Mouse (Mus musculus): ENCODE measurements around the gene Nudt22. TPM values are rescaled to one million over a fixed set of nuclear protein-coding genes. Genes with fewer than 3 reads are reported as not detected.

Gene Nudt22
- total and polyA plus RNA-seq, 3 experiments, result 25.5 to 44.5 (median 33.6) TPM

DNA sequence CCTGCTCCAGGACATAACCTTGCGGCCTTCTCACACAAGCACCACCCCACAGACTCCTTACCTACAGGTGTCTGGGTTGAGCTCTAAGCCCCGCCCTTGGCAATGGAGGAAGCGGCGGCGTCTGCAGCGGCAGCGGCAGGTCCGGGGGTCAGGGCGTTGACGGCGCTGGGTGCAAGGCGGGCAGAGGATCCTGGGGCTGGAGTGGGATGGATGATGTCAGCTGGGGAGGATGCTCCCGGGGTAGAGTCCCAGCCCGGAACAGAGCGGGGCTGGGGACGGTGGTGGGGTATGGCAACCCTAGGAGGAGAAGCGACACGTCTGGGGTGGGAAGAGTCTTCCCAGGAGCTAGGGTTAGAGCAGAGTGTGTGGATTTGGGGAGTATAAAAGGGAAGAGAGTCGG is 10.6 kb downstream of the Nudt22 start:
- H3K36me3 ChIP-seq (ENCODE audit: control insufficient read depth, insufficient read depth, low read length), result no peaks in the 10 kb centered on the region
- H3K79me2 ChIP-seq (replicated peaks; ENCODE audit: control insufficient read depth, insufficient read depth, low read length), result peaks cover 2% of the 10 kb centered on the region; the same call in 1 of the 2 replicates
- H3K9ac ChIP-seq (ENCODE audit: low read depth, low read length), result no peak overlapping the region
- 88% methylated on average over 19 of the region's 19 CpGs for WGBS
- no peak overlapping the region for H3K27ac ChIP-seq
- H3K27me3 ChIP-seq (ENCODE audit: control insufficient read depth, insufficient read depth, low read length), result no peaks in the 10 kb centered on the region
- peaks cover 6% of the 10 kb centered on the region for H3K4me1 ChIP-seq (ENCODE audit: control insufficient read depth, insufficient read depth, low read length)
- DNase-seq, result peak in 1 of 2 experiments; percentile 24
- no peak overlapping the region for H3K4me3 ChIP-seq
- intact Hi-C loops (cut with DNase I), result no loop called here
- TF ChIP-seq EP300 (IDR thresholded peaks at IDR 0.05; ENCODE audit: insufficient read depth, low read depth, low read length), result no peak
- TF ChIP-seq CTCF (IDR thresholded peaks at IDR 0.05), result no peak
- TF ChIP-seq POLR2A (IDR thresholded peaks at IDR 0.05; ENCODE audit: insufficient read depth, low read depth, low read length), result no peak

DNA sequence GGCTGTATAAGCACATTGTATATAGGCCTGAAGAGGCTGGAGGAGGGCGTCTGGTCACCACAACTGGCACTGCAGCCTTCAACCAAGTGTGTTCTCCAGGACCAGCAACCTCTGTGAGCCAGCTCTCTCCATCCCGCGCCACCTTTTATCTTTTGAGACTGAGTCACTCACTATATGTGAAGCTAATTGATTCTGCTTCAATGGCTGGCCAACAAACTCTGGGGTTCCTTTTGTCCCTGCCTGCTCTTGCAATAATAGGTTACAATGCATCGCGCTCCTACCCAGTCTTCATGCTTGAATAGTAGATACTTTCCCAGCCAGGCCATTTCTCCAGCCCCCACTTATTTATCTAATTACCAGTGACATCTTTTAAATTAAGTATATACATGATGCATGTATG is 12.3 kb downstream of the Nudt22 start:
- Histone ChIP-seq H3K4me1 (ENCODE audit: control insufficient read depth, insufficient read depth, low read length) (peaks cover 6% of the 10 kb centered on the region), H3K9ac (ENCODE audit: low read depth, low read length) (no peak overlapping the region), H3K4me3 (no peak overlapping the region), H3K27me3 (ENCODE audit: control insufficient read depth, insufficient read depth, low read length) (no peaks in the 10 kb centered on the region), H3K27ac (no peak overlapping the region), H3K79me2 (replicated peaks; ENCODE audit: control insufficient read depth, insufficient read depth, low read length) (peaks cover 2% of the 10 kb centered on the region; the same call in 1 of the 2 replicates), H3K36me3 (ENCODE audit: control insufficient read depth, insufficient read depth, low read length) (no peaks in the 10 kb centered on the region)
- WGBS, result 93% methylated on average over 5 of the region's 5 CpGs
- intact Hi-C loops (cut with DNase I), result no loop called here
- no peak for DNase-seq
- TF ChIP-seq POLR2A (IDR thresholded peaks at IDR 0.05; ENCODE audit: insufficient read depth, low read depth, low read length) (no peak), CTCF (IDR thresholded peaks at IDR 0.05) (no peak), EP300 (IDR thresholded peaks at IDR 0.05; ENCODE audit: insufficient read depth, low read depth, low read length) (no peak)

DNA sequence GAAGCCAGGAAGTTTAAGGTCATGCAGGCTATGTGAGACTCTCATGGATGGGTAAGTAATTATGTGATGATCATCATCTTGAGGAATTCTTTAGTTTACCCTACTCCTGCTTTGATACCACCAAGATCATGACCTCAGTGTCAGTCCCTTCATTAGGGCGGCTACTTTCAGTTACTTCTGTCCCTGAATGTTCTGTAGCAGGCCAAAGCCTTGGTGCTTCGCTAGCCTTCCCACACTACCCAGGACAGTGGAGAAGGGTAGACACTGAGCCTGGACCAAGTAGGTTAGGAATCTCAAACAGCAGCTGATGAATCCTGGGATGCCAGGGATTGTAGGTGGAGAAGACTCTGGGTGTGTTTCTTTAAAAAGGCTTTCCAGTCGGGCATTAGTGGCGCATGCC is 14.5 kb downstream of the Nudt22 start:
- 86% methylated on average over 4 of the region's 4 CpGs for WGBS
- Histone ChIP-seq H3K9ac (ENCODE audit: low read depth, low read length) (no peak overlapping the region), H3K4me3 (no peak overlapping the region; the same call in 1 of the 2 replicates), H3K27ac (peak overlapping the region; percentile 97), H3K79me2 (replicated peaks; ENCODE audit: control insufficient read depth, insufficient read depth, low read length) (peaks cover 2% of the 10 kb centered on the region; the same call in 1 of the 2 replicates), H3K27me3 (ENCODE audit: control insufficient read depth, insufficient read depth, low read length) (no peaks in the 10 kb centered on the region), H3K36me3 (ENCODE audit: control insufficient read depth, insufficient read depth, low read length) (no peaks in the 10 kb centered on the region), H3K4me1 (ENCODE audit: control insufficient read depth, insufficient read depth, low read length) (peaks cover 6% of the 10 kb centered on the region)
- no peak for DNase-seq
- TF ChIP-seq EP300 (IDR thresholded peaks at IDR 0.05; ENCODE audit: insufficient read depth, low read depth, low read length), result no peak
- TF ChIP-seq POLR2A (IDR thresholded peaks at IDR 0.05; ENCODE audit: insufficient read depth, low read depth, low read length), result no peak
- TF ChIP-seq CTCF (IDR thresholded peaks at IDR 0.05), result no peak
- intact Hi-C loops (cut with DNase I), result loop anchor here (1.0 kb wide), 1 partner anchor 10 kb away; no protein-coding TSS in a partner anchor

DNA sequence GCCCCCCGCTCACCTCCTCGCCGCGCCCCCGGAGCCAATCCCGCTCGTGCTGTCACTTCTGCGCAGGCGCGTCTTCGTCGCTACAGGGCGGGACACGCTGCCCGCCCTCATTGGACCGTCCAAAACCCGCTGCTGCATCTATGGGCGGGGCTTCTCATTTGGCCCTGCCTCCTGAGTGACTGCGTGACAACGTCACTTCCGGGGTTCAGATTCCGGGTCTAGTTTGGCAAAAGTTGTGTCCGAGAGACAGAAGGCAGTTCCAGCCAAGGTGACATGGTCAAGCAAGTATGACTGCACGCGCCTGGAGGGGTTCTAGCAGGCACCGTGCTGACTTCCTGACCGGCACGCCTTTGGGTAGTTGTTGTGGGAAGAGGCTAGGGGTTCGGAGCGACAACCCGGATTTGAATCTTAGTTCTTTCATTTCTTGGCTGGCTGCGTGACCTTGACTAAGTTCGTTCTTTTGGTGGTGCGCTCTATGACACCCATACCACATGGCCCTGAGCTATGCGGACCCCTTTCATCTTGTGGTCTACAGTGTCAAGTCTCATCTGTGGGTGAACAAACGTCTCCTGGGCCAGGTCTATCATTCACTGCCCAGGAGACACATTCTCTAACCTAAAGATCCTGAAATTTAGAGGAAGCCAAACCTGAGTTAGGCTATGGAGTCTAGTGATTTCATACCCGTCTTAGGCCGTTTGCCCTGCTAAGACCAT is 15.4 kb downstream of the Nudt22 start, which contains the start of gene Fkbp2:
TSS of gene Fkbp2 (minus strand) at position 121 of the 713 bp plus-strand sequence.
- no peaks in the 10 kb centered on the region for H3K36me3 ChIP-seq (ENCODE audit: control insufficient read depth, insufficient read depth, low read length)

DNA sequence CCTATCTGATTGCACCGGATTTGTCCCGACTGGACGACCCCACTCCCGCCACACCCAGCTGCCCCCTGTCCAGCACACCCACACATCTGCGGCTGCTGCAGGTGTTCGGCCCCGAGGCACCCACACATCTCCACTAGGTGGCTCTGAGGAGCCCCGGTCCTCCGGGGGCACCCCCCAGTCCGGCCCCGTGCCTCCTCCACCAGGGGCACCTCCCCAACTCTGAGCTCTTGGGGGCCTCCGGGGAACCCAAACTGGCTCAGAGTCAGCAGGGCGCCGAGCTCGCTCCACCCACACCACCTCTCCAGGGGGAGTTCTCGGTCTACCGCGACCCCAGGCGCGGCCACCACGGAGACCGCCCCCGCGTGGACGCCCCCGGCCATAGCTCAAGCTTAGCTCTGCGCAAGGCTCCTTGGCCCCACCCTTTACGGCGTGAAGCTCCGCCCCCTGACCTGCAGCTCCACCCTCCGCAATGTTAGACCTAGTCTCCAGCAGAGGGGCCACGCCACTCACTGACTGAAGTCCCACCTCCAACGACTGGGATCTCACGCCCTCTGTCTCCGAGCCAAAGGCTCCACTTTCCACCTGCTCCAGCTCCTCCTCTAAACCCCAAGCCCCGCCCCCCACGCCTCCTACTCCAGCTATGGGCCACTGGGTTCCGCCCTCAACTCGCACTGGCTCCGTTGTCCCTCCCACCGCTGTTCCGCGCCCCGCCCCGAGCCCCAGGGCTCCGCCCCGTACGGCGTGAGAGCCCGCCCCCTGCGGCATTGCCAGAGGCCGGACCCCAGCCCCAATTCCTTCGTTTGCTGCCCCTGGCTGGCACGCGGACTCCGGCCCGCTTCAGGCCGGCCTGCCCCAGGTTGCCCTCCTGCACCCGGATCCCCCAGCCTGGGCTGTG is 16.2 kb downstream of the Nudt22 start:
- peak; percentile 99 for DNase-seq
- Histone ChIP-seq H3K27ac (peak overlapping the region; percentile 97), H3K4me1 (ENCODE audit: control insufficient read depth, insufficient read depth, low read length) (peaks cover 3% of the 10 kb centered on the region; the same call in 1 of the 2 replicates), H3K4me3 (peak overlapping the region; percentile 95), H3K27me3 (ENCODE audit: control insufficient read depth, insufficient read depth, low read length) (no peaks in the 10 kb centered on the region), H3K36me3 (ENCODE audit: control insufficient read depth, insufficient read depth, low read length) (no peaks in the 10 kb centered on the region), H3K79me2 (replicated peaks; ENCODE audit: control insufficient read depth, insufficient read depth, low read length) (no peaks in the 10 kb centered on the region), H3K9ac (ENCODE audit: low read depth, low read length) (peak overlapping the region; percentile 72)
- WGBS, result under 1% methylated on average over 58 of the region's 59 CpGs
- TF ChIP-seq POLR2A (IDR thresholded peaks at IDR 0.05; ENCODE audit: insufficient read depth, low read depth, low read length) (peak; percentile 50; the same call in 1 of the 2 replicates), CTCF (IDR thresholded peaks at IDR 0.05) (peak; percentile 87), EP300 (IDR thresholded peaks at IDR 0.05; ENCODE audit: insufficient read depth, low read depth, low read length) (0 out of 2 replicates have a peak, but pooled peaks have one; percentile 6)
- intact Hi-C loops (cut with DNase I), result loop anchor here (2.0 to 5.0 kb wide), 2 partner anchors 37 to 59 kb away; partner anchors contain the start of genes Bad, Gpr137 and Stip1

More for the DNA sequence above, 15.4 kb downstream of the Nudt22 start, which contains the start of gene Fkbp2:
- Histone ChIP-seq H3K4me1 (ENCODE audit: control insufficient read depth, insufficient read depth, low read length) (peaks cover 3% of the 10 kb centered on the region; the same call in 1 of the 2 replicates), H3K79me2 (replicated peaks; ENCODE audit: control insufficient read depth, insufficient read depth, low read length) (no peaks in the 10 kb centered on the region), H3K9ac (ENCODE audit: low read depth, low read length) (peak within 1 kb of the TSS; percentile 77), H3K4me3 (peak within 1 kb of the TSS; percentile 95), H3K27ac (peak within 1 kb of the TSS; percentile 97), H3K27me3 (ENCODE audit: control insufficient read depth, insufficient read depth, low read length) (no peaks in the 10 kb centered on the region)
- whole genome bisulfite sequencing, result 1% methylated on average over 36 of the region's 38 CpGs
- intact Hi-C loops (cut with DNase I), result loop anchor here (1.0 kb wide), 1 partner anchor 11 kb away; no protein-coding TSS in a partner anchor
- TF ChIP-seq POLR2A (IDR thresholded peaks at IDR 0.05; ENCODE audit: insufficient read depth, low read depth, low read length) (peak; percentile 100), CTCF (IDR thresholded peaks at IDR 0.05) (no peak), EP300 (IDR thresholded peaks at IDR 0.05; ENCODE audit: insufficient read depth, low read depth, low read length) (peak; percentile 84)
- DNase-seq, result peak; percentile 99
